Mouse (Mus musculus) Muller cell, postnatal 12 days (primary cell): ENCODE measurements at regions not wholly inside any gene's neighbourhood (a gene's known extent, or its start where the extent isn't known, plus 50 kb on each side); places are given as distances from the start of the nearest gene placed in this dataset.

Experiments used
- DNase-seq: peaks from one replicate; pipeline ENCODE4 v3.0.0-alpha.2; 2015; ENCODE audit errors: inconsistent ontology term

GRCm38 (mm10) chr11:44219971-44220370 lies 179.9 kb upstream of the Il12b start:
- DNase-seq: no peak

- DNase-seq: no peak
Measured at GRCm38 (mm10) chr11:44229996-44230395, 169.9 kb upstream of the Il12b start.

DNA sequence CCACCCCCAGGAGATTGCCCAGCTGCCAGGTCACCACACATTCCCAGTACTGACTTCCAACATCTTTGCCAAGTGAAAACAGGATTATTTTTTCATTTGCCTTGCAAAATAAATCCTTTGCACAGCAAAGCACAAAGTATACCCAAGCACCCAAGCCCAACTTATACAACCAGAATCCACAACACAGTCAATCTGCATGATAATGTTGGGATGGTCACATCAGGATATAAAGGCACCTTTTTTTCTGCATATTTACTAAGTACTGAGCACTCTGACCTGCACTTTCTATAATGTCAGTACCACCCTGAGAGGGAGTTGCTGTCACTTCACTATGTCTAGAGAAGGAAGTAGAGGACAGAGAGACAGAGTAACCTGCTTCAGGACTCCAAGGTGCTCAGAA lies 164.4 kb upstream of the Il12b start:
- no peak for DNase-seq

GRCm38 (mm10) chr11:44238051-44238450 lies 161.8 kb upstream of the Il12b start:
- DNase-seq: no peak

GRCm38 (mm10) chr11:44238598-44238997 lies 161.3 kb upstream of the Il12b start:
- no peak for DNase-seq

DNA sequence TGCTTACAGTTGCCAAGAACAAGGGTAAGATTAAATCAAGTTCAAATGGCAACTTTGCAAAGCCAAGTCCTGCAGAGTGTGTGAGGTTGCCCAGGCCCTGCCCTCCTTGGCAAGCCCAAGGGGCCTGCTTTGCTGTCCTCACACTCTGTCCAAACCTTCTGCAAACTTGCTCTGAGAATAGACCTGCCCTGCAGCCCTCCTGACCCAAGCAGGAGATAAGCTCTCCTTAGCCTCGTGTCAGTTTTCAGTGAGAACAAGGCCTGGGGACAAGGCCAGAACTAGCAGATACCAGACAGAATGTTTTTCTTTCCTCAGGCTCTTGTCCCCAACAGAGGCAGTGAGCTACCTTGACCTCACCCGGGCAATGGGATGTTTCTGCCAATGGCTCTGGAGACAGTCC lies 156.7 kb upstream of the Il12b start:
- DNase-seq: no peak

DNA sequence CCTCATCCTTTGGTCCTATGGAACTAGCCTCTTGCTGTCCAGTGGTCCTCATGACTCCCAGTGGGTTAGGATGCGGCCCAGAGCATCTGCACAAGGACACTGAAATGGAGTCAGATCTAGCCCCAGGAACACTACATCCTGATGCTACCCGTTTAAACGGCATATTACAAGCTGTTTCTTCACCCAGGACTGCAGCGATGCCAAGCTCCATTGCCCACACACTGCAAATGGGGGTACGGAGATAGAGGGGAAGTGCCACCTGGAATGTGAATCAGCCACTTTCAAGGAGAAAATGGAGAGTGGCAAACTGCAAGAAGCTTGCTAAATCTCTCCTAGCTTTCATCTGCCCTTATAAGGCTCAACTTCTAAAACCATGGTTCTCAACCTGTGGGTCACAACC lies 148.0 kb upstream of the Il12b start:
- no peak for DNase-seq

- no peak for DNase-seq
Measured at GRCm38 (mm10) chr11:44260376-44261111, 139.3 kb upstream of the Il12b start.

DNA sequence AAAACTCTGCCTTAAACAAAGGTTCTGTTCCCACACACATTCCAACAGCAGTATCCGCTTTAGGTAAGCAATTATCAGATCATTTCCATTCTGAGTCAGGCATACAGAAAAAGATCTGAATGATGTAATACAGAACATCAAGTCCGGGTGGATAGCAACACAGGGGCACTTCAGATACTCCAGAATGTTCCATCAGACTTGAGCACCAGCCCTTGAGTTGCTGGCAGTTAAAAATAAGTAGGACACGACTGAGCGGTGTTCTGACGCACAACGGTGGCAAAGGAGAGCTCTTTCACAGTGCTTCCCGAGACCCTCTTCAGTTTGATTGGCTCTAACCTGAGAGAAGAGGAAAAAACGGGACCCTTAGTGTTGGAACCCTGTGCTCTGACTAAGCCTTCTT lies 138.2 kb upstream of the Il12b start:
- DNase-seq: no peak

- DNase-seq: no peak
Measured at GRCm38 (mm10) chr11:44262571-44262970, 137.3 kb upstream of the Il12b start.

- no peak for DNase-seq
Measured at GRCm38 (mm10) chr11:44272268-44272667, 127.6 kb upstream of the Il12b start.

- peak; percentile 6 for DNase-seq
Measured at GRCm38 (mm10) chr11:44278521-44279208, 121.2 kb upstream of the Il12b start.

- DNase-seq: no peak
Measured at GRCm38 (mm10) chr11:44285961-44286360, 113.9 kb upstream of the Il12b start.

GRCm38 (mm10) chr11:44288825-44289224 lies 111.0 kb upstream of the Il12b start:
- no peak for DNase-seq

DNA sequence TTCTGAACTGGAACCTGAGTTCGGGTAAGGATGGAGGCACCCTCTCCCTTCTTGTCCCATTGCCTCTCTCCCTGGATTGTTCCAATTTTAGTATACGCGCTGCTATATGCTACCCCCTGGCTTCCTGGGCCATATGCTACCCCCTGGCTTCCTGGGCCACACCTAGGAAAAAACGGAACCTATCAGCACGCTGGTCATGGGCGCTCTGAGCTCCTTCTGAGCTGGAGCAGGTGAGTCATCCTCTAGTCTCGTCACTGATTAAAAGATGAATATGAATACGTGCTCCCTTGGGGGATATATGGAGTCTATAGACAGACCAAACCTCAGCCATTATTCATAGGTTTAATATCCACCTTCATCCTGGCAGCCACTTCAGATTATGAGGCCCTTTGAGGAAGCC lies 96.1 kb upstream of the Il12b start:
- no peak for DNase-seq

GRCm38 (mm10) chr11:44316061-44316460 lies 83.8 kb upstream of the Il12b start:
- peak; percentile 50 for DNase-seq

- DNase-seq: no peak
Measured at GRCm38 (mm10) chr11:44319136-44319535, 80.7 kb upstream of the Il12b start.

DNA sequence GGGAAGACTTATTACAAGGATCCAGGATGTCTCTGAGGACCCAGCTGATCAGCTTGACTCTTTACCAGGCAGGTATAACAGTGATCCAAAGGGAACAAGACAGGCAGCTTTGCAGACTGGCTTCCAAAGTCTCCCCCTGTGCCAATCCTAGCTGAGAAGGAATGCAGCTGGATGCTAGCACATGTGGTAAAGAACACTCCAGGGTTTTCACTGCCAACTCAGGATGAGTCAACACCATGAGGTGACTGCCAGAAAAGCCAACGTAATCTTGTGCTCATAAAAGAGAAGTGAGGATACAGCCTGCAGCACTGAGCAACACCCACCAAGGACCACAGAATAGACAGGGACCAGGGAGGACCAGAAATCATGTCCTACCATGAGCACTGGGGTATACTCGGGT lies 76.5 kb upstream of the Il12b start:
- peak; percentile 78 for DNase-seq

DNA sequence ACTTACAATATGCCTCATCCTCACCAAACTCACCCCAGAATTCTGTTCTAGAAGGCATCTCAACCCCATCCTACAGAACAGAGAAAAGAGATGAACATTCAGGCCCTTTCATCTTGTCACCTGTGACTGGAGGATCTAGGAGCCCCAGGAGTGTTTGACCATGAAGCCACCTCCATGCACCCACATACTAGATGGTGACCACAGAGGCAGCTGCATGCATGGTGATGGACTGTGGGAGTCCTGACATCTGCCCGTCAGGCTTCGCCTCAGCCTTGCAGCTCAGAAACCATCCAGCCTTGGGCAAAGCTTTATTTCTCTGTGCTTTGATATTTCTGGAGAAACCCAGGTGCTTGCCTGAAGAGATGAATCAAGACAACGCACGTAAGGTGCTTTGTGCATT lies 74.8 kb upstream of the Il12b start:
- no peak for DNase-seq

GRCm38 (mm10) chr11:44325525-44325924 lies 74.3 kb upstream of the Il12b start:
- DNase-seq: no peak

DNA sequence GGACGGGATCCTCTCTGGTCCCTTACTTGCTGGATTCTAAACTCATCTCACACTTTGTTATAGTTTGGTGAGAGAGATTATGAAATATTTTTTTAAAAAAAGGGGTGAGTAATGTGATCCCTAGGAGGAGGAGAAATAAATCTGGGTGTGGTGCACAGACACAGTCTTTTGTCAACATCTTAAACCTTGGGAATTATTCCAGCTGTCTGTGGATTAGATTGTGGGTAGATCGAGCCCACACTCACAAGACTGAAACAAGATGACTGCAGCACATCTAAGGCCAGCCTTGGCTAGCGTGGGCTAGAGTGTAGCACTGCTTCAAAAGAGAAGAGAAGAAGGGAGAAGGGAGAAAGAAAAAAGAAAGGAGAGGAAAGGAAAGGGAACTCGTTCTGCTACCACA lies 70.4 kb upstream of the Il12b start:
- no peak for DNase-seq

- no peak for DNase-seq
Measured at GRCm38 (mm10) chr11:44330438-44330837, 69.4 kb upstream of the Il12b start.
